Mouse (Mus musculus): Measurements from ENCODE around the gene Ttc3.
"Not testable (repeated sequence)": the region's sequence is repeated elsewhere in the genome, so short reads cannot be mapped to it uniquely, and the experiment has no call there.

The Ttc3 gene

GRCm38 (mm10) chr16:94435495-94436234 lies 65.2 kb downstream of the Ttc3 start:
- DNase-seq (ENCODE audit: low spot score) = no peak

GRCm38 (mm10) chr16:94436801-94437200 lies 66.4 kb downstream of the Ttc3 start:
- DNase-seq (ENCODE audit: low spot score) = no peak

DNA sequence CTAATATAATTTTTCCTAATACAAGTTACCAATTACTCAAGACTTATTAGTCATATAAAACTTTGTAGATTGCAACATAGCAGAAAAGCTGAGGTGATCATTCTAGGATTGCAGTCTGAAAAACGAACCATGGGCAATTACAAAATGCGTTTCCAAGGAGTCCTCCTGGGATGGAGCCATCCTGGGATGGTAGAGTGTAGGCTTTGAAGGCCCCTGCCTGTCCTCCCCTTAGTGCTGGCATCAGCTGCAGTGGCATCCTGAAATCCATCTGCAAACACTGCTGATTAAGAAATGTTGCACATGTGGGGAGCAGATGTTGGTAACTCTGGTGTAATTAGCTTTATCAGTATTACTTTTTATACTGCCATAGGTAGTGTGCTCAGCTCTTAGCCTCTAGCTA lies 70.9 kb downstream of the Ttc3 start:
- DNase-seq (ENCODE audit: low spot score) = no peak

- no peak for DNase-seq (ENCODE audit: low spot score)
Measured at GRCm38 (mm10) chr16:94449151-94449550, 78.7 kb downstream of the Ttc3 start.

DNA sequence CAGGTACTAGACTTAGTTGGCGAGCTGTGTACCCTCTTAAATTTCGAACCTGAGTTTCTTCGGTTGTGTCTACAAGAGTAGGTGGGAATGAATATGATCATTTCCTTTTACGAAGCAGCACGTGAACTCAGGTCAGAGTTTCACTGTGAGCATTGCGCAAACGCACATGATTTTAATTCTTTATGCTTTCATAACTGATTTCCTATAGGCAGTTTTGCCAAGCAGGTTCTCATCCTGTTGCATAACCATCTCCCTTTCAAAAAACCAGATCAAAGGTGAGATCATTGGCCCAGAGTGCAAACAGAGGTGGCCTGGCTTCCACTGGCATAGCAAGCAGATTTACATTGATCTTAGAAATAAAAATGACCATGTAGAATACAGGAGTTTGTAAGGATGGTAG lies 79.2 kb downstream of the Ttc3 start:
- no peak for DNase-seq (ENCODE audit: low spot score)

DNA sequence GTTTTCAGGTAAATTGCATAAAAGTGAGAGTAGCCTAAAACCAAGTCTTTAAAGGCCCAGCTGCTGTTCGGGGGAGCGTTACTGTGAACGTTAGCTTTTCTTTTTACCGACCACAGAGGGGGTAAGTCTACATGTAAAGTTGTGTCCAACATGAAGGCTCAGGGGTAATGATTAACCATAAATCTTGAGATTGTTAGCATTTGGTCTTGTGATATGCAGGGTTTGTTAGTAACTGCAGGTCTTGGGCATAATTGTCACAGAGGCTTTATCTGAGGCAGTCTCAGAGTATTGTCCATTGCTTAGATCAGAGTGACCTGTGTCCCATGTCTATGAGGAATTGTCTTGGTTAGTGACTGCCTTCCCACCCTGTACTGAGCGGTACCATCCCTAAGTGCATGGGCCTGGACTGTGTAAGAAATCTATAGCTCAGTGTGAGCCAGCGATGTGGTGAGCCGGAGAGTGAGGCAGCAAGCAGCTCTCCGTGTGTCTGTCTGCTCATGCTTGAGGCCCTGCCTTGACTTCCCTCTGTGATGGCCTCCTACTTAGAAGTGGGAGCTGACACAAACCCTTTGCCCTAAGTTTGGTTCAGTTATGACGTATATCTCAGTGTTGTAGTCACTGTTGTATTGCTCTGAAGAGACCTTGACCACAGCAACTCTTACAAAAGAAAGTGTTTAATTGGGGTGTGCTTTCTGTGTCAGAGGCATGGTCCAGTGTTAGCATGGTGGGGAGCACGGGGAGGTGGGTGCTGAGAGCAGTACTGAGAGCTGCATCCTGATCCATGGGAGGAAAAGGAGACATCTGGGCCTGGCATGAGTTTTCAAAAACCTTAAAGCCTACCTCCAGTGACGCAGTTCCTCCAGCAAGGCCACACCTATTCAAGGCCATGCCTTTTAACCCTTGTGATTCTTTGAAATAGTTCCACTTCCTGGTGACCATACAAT lies 81.4 kb downstream of the Ttc3 start:
- DNase-seq (ENCODE audit: low spot score) = no peak

GRCm38 (mm10) chr16:94452768-94453167 lies 82.3 kb downstream of the Ttc3 start:
- no peak for DNase-seq (ENCODE audit: low spot score)

DNA sequence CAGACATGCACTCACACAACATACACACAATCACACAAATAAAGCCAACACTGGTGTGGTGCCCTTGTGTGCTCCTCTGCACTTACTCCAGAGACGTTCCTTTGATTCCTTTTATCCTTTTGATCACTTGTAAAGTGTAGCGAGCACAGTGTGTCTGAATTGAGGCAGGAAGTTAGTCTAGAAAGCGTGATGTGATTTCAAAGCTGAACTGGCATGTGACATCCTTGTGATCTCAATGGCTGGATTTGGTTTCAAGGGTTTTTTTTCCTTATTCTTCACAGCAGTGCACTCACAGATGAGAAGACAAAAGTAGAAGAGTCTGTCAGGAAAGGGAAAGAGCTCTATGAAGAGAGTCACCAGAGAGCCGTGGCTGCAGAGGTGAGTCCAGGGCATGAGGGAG lies 83.7 kb downstream of the Ttc3 start:
- DNase-seq (ENCODE audit: low spot score) = no peak

- DNase-seq (ENCODE audit: low spot score) = no peak
Measured at GRCm38 (mm10) chr16:94464067-94464466, 93.6 kb downstream of the Ttc3 start.

GRCm38 (mm10) chr16:94465900-94466299 lies 95.5 kb downstream of the Ttc3 start:
- no peak for DNase-seq (ENCODE audit: low spot score)

GRCm38 (mm10) chr16:94466317-94466716 lies 95.9 kb downstream of the Ttc3 start:
- not testable (repeated sequence) for DNase-seq (ENCODE audit: low spot score)

GRCm38 (mm10) chr16:94467337-94468055 lies 97.1 kb downstream of the Ttc3 start:
- no peak for DNase-seq (ENCODE audit: low spot score)

- DNase-seq (ENCODE audit: low spot score) = no peak
Measured at GRCm38 (mm10) chr16:94468391-94468790, 98.0 kb downstream of the Ttc3 start.

DNA sequence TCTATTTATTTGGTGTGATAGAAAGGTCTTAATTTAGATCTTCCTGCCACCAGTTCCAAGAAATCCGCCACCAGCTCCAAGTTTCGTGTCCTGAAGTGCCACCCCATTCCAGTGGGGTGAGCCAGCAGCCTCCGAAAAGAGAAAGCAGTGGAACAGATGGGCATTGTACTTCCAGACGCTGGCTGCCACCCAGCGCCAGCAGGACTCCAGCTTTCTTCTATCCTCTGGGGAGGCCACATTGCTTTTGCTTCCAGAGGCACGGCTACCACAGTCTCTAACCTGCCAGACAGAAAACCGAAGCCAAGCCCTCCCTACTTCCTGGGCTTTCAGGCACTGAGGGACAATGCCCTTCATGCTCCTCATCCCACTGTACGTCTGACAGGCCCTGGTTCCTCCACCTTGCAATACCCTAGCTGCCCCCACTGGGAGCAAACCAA lies 102.1 kb downstream of the Ttc3 start:
- peak; percentile 26 for DNase-seq (ENCODE audit: low spot score)

GRCm38 (mm10) chr16:94473086-94473822 lies 102.8 kb downstream of the Ttc3 start:
- DNase-seq (ENCODE audit: low spot score) = no peak

DNA sequence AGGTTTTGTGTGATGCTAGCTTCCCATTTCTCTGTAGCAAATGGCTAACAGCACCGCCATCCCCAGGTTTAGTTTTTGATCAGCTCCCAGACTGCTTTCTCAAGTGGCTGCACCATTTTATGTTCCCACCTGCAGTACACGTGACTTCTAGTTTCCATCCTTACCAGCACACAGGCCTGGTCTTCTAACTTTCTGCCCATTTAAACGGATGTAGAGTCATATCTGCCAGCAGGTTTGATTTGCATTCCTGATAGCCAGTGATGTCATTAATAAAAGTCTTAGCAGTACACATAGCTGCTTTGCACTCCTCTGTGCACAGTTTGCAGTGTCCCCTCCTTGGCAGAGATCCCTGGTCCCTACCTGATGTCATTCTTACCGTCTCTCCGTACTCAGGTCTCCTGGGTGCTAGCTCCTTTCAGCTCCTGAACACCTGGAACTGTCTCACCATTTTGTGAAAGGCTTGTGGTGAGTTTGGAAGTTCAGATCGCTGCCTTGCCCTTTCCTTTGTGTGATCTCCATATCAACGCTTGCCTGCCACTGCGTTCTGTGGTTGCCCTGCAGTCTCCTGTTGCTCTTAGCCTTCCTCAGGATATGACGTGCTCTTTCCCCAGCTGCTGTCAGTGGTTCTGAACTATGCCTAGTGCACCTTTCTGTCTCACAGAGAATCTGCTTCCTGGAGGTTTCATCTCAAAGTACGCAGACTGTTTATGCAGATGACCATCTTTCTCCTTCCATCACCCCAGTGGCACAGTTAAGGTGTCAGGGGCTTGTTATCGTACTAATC lies 114.5 kb downstream of the Ttc3 start:
- no peak for DNase-seq (ENCODE audit: low spot score)

GRCm38 (mm10) chr16:94487341-94487740 lies 116.9 kb downstream of the Ttc3 start:
- no peak for DNase-seq (ENCODE audit: low spot score)

DNA sequence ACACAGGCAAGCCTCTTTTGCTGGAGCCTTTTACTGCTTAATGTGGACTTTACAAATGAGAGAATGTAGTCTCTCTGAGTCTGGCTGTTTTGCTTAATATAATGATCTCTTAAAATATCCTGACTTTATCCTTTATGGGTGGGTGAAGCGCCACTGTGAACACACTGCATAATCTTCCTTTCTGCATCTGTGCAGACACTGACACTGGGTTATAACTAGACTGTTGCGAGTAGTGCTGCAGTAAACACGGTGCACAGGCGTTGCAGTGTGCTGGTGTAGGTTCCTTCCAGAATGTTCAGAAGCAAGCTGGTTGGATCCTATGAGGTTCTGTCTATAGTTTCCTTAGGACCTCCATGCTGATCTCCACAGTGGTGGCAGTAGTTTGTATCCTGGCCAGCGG lies 118.9 kb downstream of the Ttc3 start:
- no peak for DNase-seq (ENCODE audit: low spot score)

DNA sequence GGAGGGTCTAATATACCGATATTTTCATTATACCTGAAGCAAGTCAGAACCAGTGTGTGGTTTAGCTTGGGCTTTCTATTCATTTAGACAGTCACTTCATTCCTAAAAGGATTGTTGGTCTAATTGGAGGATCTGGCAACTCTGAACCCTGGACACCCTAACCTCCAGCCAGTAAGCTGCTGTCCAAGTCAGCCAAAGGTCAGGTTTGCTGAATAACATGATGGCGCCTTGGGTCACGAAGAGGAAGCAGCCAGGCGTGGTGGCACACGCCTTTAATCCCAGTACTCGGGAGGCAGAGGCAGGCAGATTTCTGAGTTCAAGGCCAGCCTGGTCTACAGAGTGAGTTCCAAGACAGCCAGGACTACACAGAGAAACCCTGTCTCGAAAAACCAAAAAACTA lies 126.8 kb downstream of the Ttc3 start:
- not testable (repeated sequence) for DNase-seq (ENCODE audit: low spot score)

DNA sequence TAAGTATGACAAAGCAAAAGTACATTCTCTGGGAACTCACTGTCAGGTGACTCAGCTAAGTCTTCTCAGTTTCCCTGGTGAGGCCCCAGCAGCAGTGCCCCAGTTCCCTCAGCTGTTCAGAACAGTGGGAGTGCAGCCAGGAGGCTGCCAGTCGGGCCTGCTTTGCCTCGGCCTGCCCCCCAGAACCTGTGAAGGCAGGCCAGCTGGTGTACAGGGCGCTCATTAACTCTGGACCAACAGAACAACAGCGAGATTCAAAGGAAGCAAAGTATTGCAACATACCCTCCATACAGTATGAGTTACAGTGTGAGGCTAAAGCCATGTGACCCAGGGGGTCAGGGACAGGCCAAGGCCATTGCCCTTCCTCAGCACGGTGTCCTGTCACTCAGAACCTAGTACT lies 127.5 kb downstream of the Ttc3 start:
- DNase-seq (ENCODE audit: low spot score) = peak; percentile 26

GRCm38 (mm10) chr16:94504192-94504591 lies 133.8 kb downstream of the Ttc3 start:
- no peak for DNase-seq (ENCODE audit: low spot score)

Measured in ovary, postnatal 36 days (tissue).